Mouse (Mus musculus) hindlimb bud, embryonic 11.5 days (tissue): ENCODE data around the gene Dpp6.
A peak's percentile ranks its signal among the peaks of the same experiment; 100 is the strongest.

Experiments used
- DNase-seq: peaks from one replicate; pipeline ENCODE4 v3.0.0-alpha.2; 2012; ENCODE audit warnings: low read depth, low spot score; ENCODE audit errors: extremely low spot score

The Dpp6 gene

GRCm38 (mm10) chr5:27191242-27191969, 374.4 kb downstream of the Dpp6 start:
- no peak for DNase-seq

GRCm38 (mm10) chr5:27194157-27194556, 377.2 kb downstream of the Dpp6 start:
- DNase-seq, result no peak

- no peak for DNase-seq
Measured at GRCm38 (mm10) chr5:27194975-27195374, 378.0 kb downstream of the Dpp6 start.

GRCm38 (mm10) chr5:27200581-27201341, 383.8 kb downstream of the Dpp6 start:
- DNase-seq, result no peak

GRCm38 (mm10) chr5:27203131-27203530, 386.1 kb downstream of the Dpp6 start:
- no peak for DNase-seq

GRCm38 (mm10) chr5:27204721-27205120, 387.7 kb downstream of the Dpp6 start:
- no peak for DNase-seq

- no peak for DNase-seq
Measured at GRCm38 (mm10) chr5:27205754-27206153, 388.8 kb downstream of the Dpp6 start.

GRCm38 (mm10) chr5:27206213-27206612, 389.2 kb downstream of the Dpp6 start:
- DNase-seq, result no peak

GRCm38 (mm10) chr5:27220116-27220515, 403.1 kb downstream of the Dpp6 start:
- peak; percentile 16 for DNase-seq

- no peak for DNase-seq
Measured at GRCm38 (mm10) chr5:27242078-27242477, 425.1 kb downstream of the Dpp6 start.

GRCm38 (mm10) chr5:27243226-27243625, 426.2 kb downstream of the Dpp6 start:
- no peak for DNase-seq

GRCm38 (mm10) chr5:27247793-27248192, 430.8 kb downstream of the Dpp6 start:
- DNase-seq, result no peak

- DNase-seq, result no peak
Measured at GRCm38 (mm10) chr5:27248685-27249084, 431.7 kb downstream of the Dpp6 start.

GRCm38 (mm10) chr5:27249951-27250350, 432.9 kb downstream of the Dpp6 start:
- DNase-seq, result no peak

GRCm38 (mm10) chr5:27250906-27251305, 433.9 kb downstream of the Dpp6 start:
- no peak for DNase-seq

GRCm38 (mm10) chr5:27251361-27251760, 434.4 kb downstream of the Dpp6 start:
- no peak for DNase-seq

GRCm38 (mm10) chr5:27255247-27255646, 438.2 kb downstream of the Dpp6 start:
- DNase-seq, result no peak

- no peak for DNase-seq
Measured at GRCm38 (mm10) chr5:27258636-27259035, 441.6 kb downstream of the Dpp6 start.

GRCm38 (mm10) chr5:27261746-27262727, 445.0 kb downstream of the Dpp6 start:
- DNase-seq, result no peak

- DNase-seq, result no peak
Measured at GRCm38 (mm10) chr5:27262751-27263150, 445.7 kb downstream of the Dpp6 start.

- DNase-seq, result no peak
Measured at GRCm38 (mm10) chr5:27265281-27265680, 448.3 kb downstream of the Dpp6 start.
